Mouse (Mus musculus): ENCODE measurements around the gene Canx. TPM values are rescaled to one million over a fixed set of nuclear protein-coding genes. Genes with fewer than 3 reads are reported as not detected.

The Canx gene
- polyA plus RNA-seq, 1 experiment from 2014 or later = 239 TPM

GRCm38 (mm10) chr11:50285696-50286095, 39.8 kb downstream of the Canx start:
- H3K4me1 ChIP-seq (replicated peaks; ENCODE audit: control insufficient read depth, insufficient read depth, low read length) = peaks cover 22% of the 10 kb centered on the region
- no peak overlapping the region for H3K4me3 ChIP-seq (replicated peaks; ENCODE audit: low read length)
- DNase-seq (ENCODE audit: low spot score) (no peak), ATAC-seq (ENCODE audit: low FRiP score) (no peak)
- H3K36me3 ChIP-seq (replicated peaks; ENCODE audit: control insufficient read depth, insufficient read depth) = peaks cover 28% of the 10 kb centered on the region
- H3K4me2 ChIP-seq (replicated peaks) = no peak overlapping the region
- H3K9ac ChIP-seq = no peak overlapping the region
- H3K9me3 ChIP-seq (ENCODE audit: control insufficient read depth, low read length) = no peaks in the 10 kb centered on the region
- no peak overlapping the region for H3K27ac ChIP-seq
- H3K27me3 ChIP-seq (ENCODE audit: control insufficient read depth, insufficient read depth, low read length) = no peaks in the 10 kb centered on the region
- WGBS = 94% methylated on average over 7 of the region's 7 CpGs

GRCm38 (mm10) chr11:50285263-50285662, 40.2 kb downstream of the Canx start:
- Histone ChIP-seq H3K27ac (no peak overlapping the region), H3K9ac (no peak overlapping the region), H3K4me3 (replicated peaks; ENCODE audit: low read length) (no peak overlapping the region), H3K27me3 (ENCODE audit: control insufficient read depth, insufficient read depth, low read length) (no peaks in the 10 kb centered on the region), H3K4me1 (replicated peaks; ENCODE audit: control insufficient read depth, insufficient read depth, low read length) (peaks cover 18% of the 10 kb centered on the region), H3K9me3 (ENCODE audit: control insufficient read depth, low read length) (no peaks in the 10 kb centered on the region), H3K36me3 (replicated peaks; ENCODE audit: control insufficient read depth, insufficient read depth) (peaks cover 29% of the 10 kb centered on the region), H3K4me2 (replicated peaks) (no peak overlapping the region)
- WGBS = 91% methylated on average over 5 of the region's 5 CpGs
- no peak for DNase-seq (ENCODE audit: low spot score)
- ATAC-seq (ENCODE audit: low FRiP score) = no peak

GRCm38 (mm10) chr11:50280053-50280452, 45.4 kb downstream of the Canx start:
- no peaks in the 10 kb centered on the region for H3K27me3 ChIP-seq (ENCODE audit: control insufficient read depth, insufficient read depth, low read length)
- 69% methylated on average over 1 of the region's 1 CpGs for WGBS
- no peak overlapping the region for H3K4me3 ChIP-seq (replicated peaks; ENCODE audit: low read length)
- H3K9ac ChIP-seq = no peak overlapping the region
- no peak overlapping the region for H3K27ac ChIP-seq
- no peaks in the 10 kb centered on the region for H3K4me1 ChIP-seq (replicated peaks; ENCODE audit: control insufficient read depth, insufficient read depth, low read length)
- no peaks in the 10 kb centered on the region for H3K9me3 ChIP-seq (ENCODE audit: control insufficient read depth, low read length)
- no peak for ATAC-seq (ENCODE audit: low FRiP score)
- peaks cover 17% of the 10 kb centered on the region; the same call in 1 of the 2 replicates for H3K36me3 ChIP-seq (replicated peaks; ENCODE audit: control insufficient read depth, insufficient read depth)
- H3K4me2 ChIP-seq (replicated peaks) = no peak overlapping the region
- DNase-seq (ENCODE audit: low spot score) = no peak

- no peak overlapping the region for H3K4me3 ChIP-seq (replicated peaks; ENCODE audit: low read length)
- no peak overlapping the region for H3K9ac ChIP-seq
- no peaks in the 10 kb centered on the region for H3K27me3 ChIP-seq (ENCODE audit: control insufficient read depth, insufficient read depth, low read length)
- no peak overlapping the region for H3K27ac ChIP-seq
- no peak for ATAC-seq (ENCODE audit: low FRiP score)
- peaks cover 17% of the 10 kb centered on the region; the same call in 1 of the 2 replicates for H3K36me3 ChIP-seq (replicated peaks; ENCODE audit: control insufficient read depth, insufficient read depth)
- H3K4me2 ChIP-seq (replicated peaks) = no peak overlapping the region
- H3K9me3 ChIP-seq (ENCODE audit: control insufficient read depth, low read length) = no peaks in the 10 kb centered on the region
- no peaks in the 10 kb centered on the region for H3K4me1 ChIP-seq (replicated peaks; ENCODE audit: control insufficient read depth, insufficient read depth, low read length)
- 97% methylated on average over 4 of the region's 4 CpGs for WGBS
- DNase-seq (ENCODE audit: low spot score) = no peak
Measured at GRCm38 (mm10) chr11:50279005-50279404, 46.5 kb downstream of the Canx start.

- H3K9me3 ChIP-seq (ENCODE audit: control insufficient read depth, low read length) = no peaks in the 10 kb centered on the region
- no peak for DNase-seq (ENCODE audit: low spot score)
- H3K4me2 ChIP-seq (replicated peaks) = no peak overlapping the region
- no peak overlapping the region for H3K9ac ChIP-seq
- 92% methylated on average over 6 of the region's 6 CpGs for WGBS
- H3K4me1 ChIP-seq (replicated peaks; ENCODE audit: control insufficient read depth, insufficient read depth, low read length) = no peaks in the 10 kb centered on the region
- H3K4me3 ChIP-seq (replicated peaks; ENCODE audit: low read length) = no peak overlapping the region
- no peak for ATAC-seq (ENCODE audit: low FRiP score)
- 0 out of 2 replicates have a peak, but pooled peaks cover 12% of the 10 kb centered on the region for H3K36me3 ChIP-seq (replicated peaks; ENCODE audit: control insufficient read depth, insufficient read depth)
- no peak overlapping the region for H3K27ac ChIP-seq
- no peaks in the 10 kb centered on the region for H3K27me3 ChIP-seq (ENCODE audit: control insufficient read depth, insufficient read depth, low read length)
Measured at GRCm38 (mm10) chr11:50277706-50278105, 47.8 kb downstream of the Canx start.

GRCm38 (mm10) chr11:50277025-50277424, 48.4 kb downstream of the Canx start:
- Histone ChIP-seq H3K4me1 (replicated peaks; ENCODE audit: control insufficient read depth, insufficient read depth, low read length) (no peaks in the 10 kb centered on the region), H3K27ac (no peak overlapping the region), H3K4me2 (replicated peaks) (no peak overlapping the region), H3K9ac (no peak overlapping the region), H3K27me3 (ENCODE audit: control insufficient read depth, insufficient read depth, low read length) (no peaks in the 10 kb centered on the region), H3K9me3 (ENCODE audit: control insufficient read depth, low read length) (no peaks in the 10 kb centered on the region), H3K36me3 (replicated peaks; ENCODE audit: control insufficient read depth, insufficient read depth) (0 out of 2 replicates have a peak, but pooled peaks cover 12% of the 10 kb centered on the region), H3K4me3 (replicated peaks; ENCODE audit: low read length) (no peak overlapping the region)
- DNase-seq (ENCODE audit: low spot score) = no peak
- no peak for ATAC-seq (ENCODE audit: low FRiP score)

- 93% methylated on average over 5 of the region's 5 CpGs for WGBS
- H3K27ac ChIP-seq = no peak overlapping the region
- H3K9ac ChIP-seq = no peak overlapping the region
- 0 out of 2 replicates have a peak, but pooled peaks cover 6% of the 10 kb centered on the region for H3K36me3 ChIP-seq (replicated peaks; ENCODE audit: control insufficient read depth, insufficient read depth)
- no peak overlapping the region for H3K4me2 ChIP-seq (replicated peaks)
- ATAC-seq (ENCODE audit: low FRiP score) (no peak), DNase-seq (ENCODE audit: low spot score) (no peak)
- H3K4me3 ChIP-seq (replicated peaks; ENCODE audit: low read length) = no peak overlapping the region
- no peaks in the 10 kb centered on the region for H3K4me1 ChIP-seq (replicated peaks; ENCODE audit: control insufficient read depth, insufficient read depth, low read length)
- no peaks in the 10 kb centered on the region for H3K27me3 ChIP-seq (ENCODE audit: control insufficient read depth, insufficient read depth, low read length)
- no peaks in the 10 kb centered on the region for H3K9me3 ChIP-seq (ENCODE audit: control insufficient read depth, low read length)
Measured at GRCm38 (mm10) chr11:50275568-50276151, 49.8 kb downstream of the Canx start.

GRCm38 (mm10) chr11:50275077-50275476, 50.4 kb downstream of the Canx start:
- no peak overlapping the region for H3K4me2 ChIP-seq (replicated peaks)
- no peaks in the 10 kb centered on the region for H3K27me3 ChIP-seq (ENCODE audit: control insufficient read depth, insufficient read depth, low read length)
- no peak overlapping the region for H3K4me3 ChIP-seq (replicated peaks; ENCODE audit: low read length)
- H3K9me3 ChIP-seq (ENCODE audit: control insufficient read depth, low read length) = no peaks in the 10 kb centered on the region
- 0 out of 2 replicates have a peak, but pooled peaks cover 5% of the 10 kb centered on the region for H3K36me3 ChIP-seq (replicated peaks; ENCODE audit: control insufficient read depth, insufficient read depth)
- H3K4me1 ChIP-seq (replicated peaks; ENCODE audit: control insufficient read depth, insufficient read depth, low read length) = no peaks in the 10 kb centered on the region
- H3K27ac ChIP-seq = no peak overlapping the region
- 97% methylated on average over 2 of the region's 2 CpGs for WGBS
- no peak for ATAC-seq (ENCODE audit: low FRiP score)
- DNase-seq (ENCODE audit: low spot score) = no peak
- no peak overlapping the region for H3K9ac ChIP-seq

GRCm38 (mm10) chr11:50272819-50273218, 52.7 kb downstream of the Canx start:
- Histone ChIP-seq H3K36me3 (replicated peaks; ENCODE audit: control insufficient read depth, insufficient read depth) (0 out of 2 replicates have a peak, but pooled peaks cover 5% of the 10 kb centered on the region), H3K9ac (no peak overlapping the region), H3K4me1 (replicated peaks; ENCODE audit: control insufficient read depth, insufficient read depth, low read length) (no peaks in the 10 kb centered on the region), H3K4me3 (replicated peaks; ENCODE audit: low read length) (no peak overlapping the region), H3K9me3 (ENCODE audit: control insufficient read depth, low read length) (no peaks in the 10 kb centered on the region), H3K27ac (no peak overlapping the region), H3K4me2 (replicated peaks) (no peak overlapping the region), H3K27me3 (ENCODE audit: control insufficient read depth, insufficient read depth, low read length) (no peaks in the 10 kb centered on the region)
- no peak for ATAC-seq (ENCODE audit: low FRiP score)
- WGBS = 85% methylated on average over 2 of the region's 2 CpGs
- no peak for DNase-seq (ENCODE audit: low spot score)

GRCm38 (mm10) chr11:50269885-50270284, 55.6 kb downstream of the Canx start:
- 100% methylated on average over 1 of the region's 1 CpGs for WGBS
- no peaks in the 10 kb centered on the region for H3K27me3 ChIP-seq (ENCODE audit: control insufficient read depth, insufficient read depth, low read length)
- H3K27ac ChIP-seq = no peak overlapping the region
- H3K36me3 ChIP-seq (replicated peaks; ENCODE audit: control insufficient read depth, insufficient read depth) = peaks cover 19% of the 10 kb centered on the region
- H3K4me3 ChIP-seq (replicated peaks; ENCODE audit: low read length) = no peak overlapping the region
- ATAC-seq (ENCODE audit: low FRiP score) (no peak), DNase-seq (ENCODE audit: low spot score) (no peak)
- no peaks in the 10 kb centered on the region for H3K4me1 ChIP-seq (replicated peaks; ENCODE audit: control insufficient read depth, insufficient read depth, low read length)
- H3K9me3 ChIP-seq (ENCODE audit: control insufficient read depth, low read length) = no peaks in the 10 kb centered on the region
- H3K9ac ChIP-seq = no peak overlapping the region
- no peak overlapping the region for H3K4me2 ChIP-seq (replicated peaks)
